11 mouse cellular contexts compared by ENCODE assay signal in the genomic region with DNA sequence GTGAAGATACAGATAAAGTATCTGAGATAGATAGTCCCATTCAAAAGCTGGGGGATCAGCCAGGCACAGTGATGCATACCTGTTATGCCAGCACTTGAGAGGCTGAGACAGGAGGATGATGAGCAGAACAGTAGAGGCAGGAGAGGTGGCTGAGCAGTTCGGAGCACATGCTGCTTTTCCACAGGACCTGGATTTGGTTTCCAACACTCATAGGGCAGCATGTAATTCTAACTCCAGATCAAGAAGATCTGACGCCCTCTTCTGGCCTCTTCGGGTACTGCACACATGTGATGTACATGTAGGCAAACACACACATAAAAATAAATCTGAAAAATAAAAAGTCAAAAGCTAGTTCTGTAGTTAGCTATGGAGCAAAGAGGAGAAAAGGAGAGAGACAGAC.
DNase-seq lines count a peak whose midpoint lies in the region; ATAC-seq and TF ChIP-seq lines count a peak whose summit lies in the region.
"Had no signal": no experiment of that assay in that cellular context is flagged by ENCODE, and none has a peak within 500 bp of the region (broad histone marks: within the 10 kb centered on the region; RNA-seq: fewer than 3 reads in every experiment).

No protein-coding gene starts in this region.

- TF ChIP-seq CTCF in kidney, postnatal 0 days (IDR thresholded peaks at IDR 0.05; ENCODE audit: low read depth): peak; percentile 49
- peak; percentile 33; the same call in 1 of the 2 replicates for TF ChIP-seq CTCF in brain, embryonic 14.5 days (IDR thresholded peaks at IDR 0.05; ENCODE audit: borderline replicate concordance, extremely low read depth, insufficient read depth, insufficient read length)

- H3K27me3 ChIP-seq in kidney, postnatal 0 days (ENCODE audit: insufficient read depth, low read length): no peaks in the 10 kb centered on the region
- H3K27me3 ChIP-seq in kidney, embryonic 16.5 days (ENCODE audit: insufficient read depth, low read length): no peaks in the 10 kb centered on the region
- H3K27me3 ChIP-seq: liver, embryonic 13.5 days had no signal

- TF ChIP-seq POLR2A in brain, embryonic 14.5 days (IDR thresholded peaks at IDR 0.05; ENCODE audit: borderline replicate concordance, extremely low read depth, insufficient read depth, insufficient read length, poor library complexity, severe bottlenecking): no peak

- H3K27ac ChIP-seq in kidney, postnatal 0 days: no peak overlapping the region
- no peak overlapping the region for H3K27ac ChIP-seq in kidney, embryonic 16.5 days (ENCODE audit: low read length)
- H3K27ac ChIP-seq: liver, embryonic 13.5 days had no signal

- DNase-seq in cerebellum, postnatal 10 days: peak; percentile 19 to 35
- DNase-seq in cerebellum, postnatal 36 days: no peak
- no peak for DNase-seq in kidney, postnatal 0 days (ENCODE audit: low spot score)
- DNase-seq in 416B (ENCODE audit: low read depth): peak; percentile 15
- DNase-seq in brain, embryonic 14.5 days (ENCODE audit: low read depth): no peak
- no peak for DNase-seq in spleen, postnatal 4 days (ENCODE audit: low spot score in 2 of 2)
- DNase-seq in urinary bladder, adult 2 months (ENCODE audit: low spot score): no peak
- DNase-seq: kidney, adult 18-20 months; liver, embryonic 13.5 days had no signal

- H3K9ac ChIP-seq in kidney, postnatal 0 days (ENCODE audit: low read depth, low read length): no peak overlapping the region
- no peak overlapping the region for H3K9ac ChIP-seq in kidney, embryonic 16.5 days (replicated peaks; ENCODE audit: low read length)
- H3K9ac ChIP-seq: liver, embryonic 13.5 days had no signal

- H3K4me3 ChIP-seq in kidney, postnatal 0 days (replicated peaks; ENCODE audit: low read depth, low read length): no peak overlapping the region
- no peak overlapping the region for H3K4me3 ChIP-seq in kidney, embryonic 16.5 days (ENCODE audit: low read length)
- H3K4me3 ChIP-seq: erythroblast, embryonic 14.5 days; liver, embryonic 13.5 days had no signal

- H3K4me2 ChIP-seq in kidney, postnatal 0 days (ENCODE audit: low read length): no peak overlapping the region
- no peak overlapping the region for H3K4me2 ChIP-seq in kidney, embryonic 16.5 days (replicated peaks; ENCODE audit: low read depth, low read length)
- H3K4me2 ChIP-seq: liver, embryonic 13.5 days had no signal

- no peaks in the 10 kb centered on the region for H3K9me3 ChIP-seq in kidney, postnatal 0 days (replicated peaks; ENCODE audit: low read length)
- no peaks in the 10 kb centered on the region for H3K9me3 ChIP-seq in kidney, embryonic 16.5 days (ENCODE audit: low read length)
- H3K9me3 ChIP-seq: liver, embryonic 13.5 days had no signal

- ATAC-seq in kidney, postnatal 0 days (replicated peaks; ENCODE audit: low FRiP score, low read depth): no peak
- no peak for ATAC-seq in kidney, embryonic 16.5 days (ENCODE audit: low FRiP score, low TSS enrichment)

- WGBS in kidney, postnatal 0 days: 80% methylated on average over 3 of the region's 3 CpGs
- WGBS in kidney, embryonic 16.5 days: 70% methylated on average over 3 of the region's 3 CpGs

- H3K36me3 ChIP-seq in kidney, postnatal 0 days (ENCODE audit: insufficient read depth, low read length): no peaks in the 10 kb centered on the region
- H3K36me3 ChIP-seq in kidney, embryonic 16.5 days (ENCODE audit: insufficient read depth, low read length): no peaks in the 10 kb centered on the region
- H3K36me3 ChIP-seq: liver, embryonic 13.5 days had no signal

- no peaks in the 10 kb centered on the region for H3K4me1 ChIP-seq in kidney, postnatal 0 days (replicated peaks; ENCODE audit: insufficient read depth, low read length)
- H3K4me1 ChIP-seq in kidney, embryonic 16.5 days (ENCODE audit: insufficient read depth, low read length): no peaks in the 10 kb centered on the region
- H3K4me1 ChIP-seq: liver, embryonic 13.5 days had no signal

Comparison
In these comparisons a context has a peak if more than half of its experiments do, and no peak if none do; other contexts are left out.
1. DNase-seq: peak in cerebellum, postnatal 10 days (2 of 2) and 416B (single experiment); none in cerebellum, postnatal 36 days (0 of 2), kidney, postnatal 0 days (single experiment), brain, embryonic 14.5 days (single experiment), spleen, postnatal 4 days (0 of 2) and urinary bladder, adult 2 months (single experiment).